In the genomic region with DNA sequence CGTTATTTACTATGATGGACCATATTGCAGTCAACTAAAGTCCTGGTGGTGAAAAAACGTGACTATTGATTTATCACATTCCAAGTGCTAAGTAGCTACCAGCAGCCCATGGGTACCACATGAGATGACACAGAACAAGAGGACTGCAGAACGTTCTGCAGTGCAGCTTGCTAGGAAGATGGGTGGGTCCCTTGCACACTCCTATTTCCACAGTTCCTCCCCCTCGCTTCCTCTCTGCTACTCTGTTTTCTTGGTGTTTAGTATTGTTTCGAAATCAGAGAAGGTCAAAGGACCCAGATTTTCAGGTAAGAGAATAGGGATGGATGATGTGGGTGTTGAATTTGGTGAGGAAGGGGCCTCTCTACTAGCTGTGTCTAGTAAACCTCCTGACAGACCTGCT, we compare ENCODE assay signal across 11 mouse cellular contexts. TPM values are rescaled to one million over a fixed set of nuclear protein-coding genes. Genes with fewer than 3 reads are reported as not detected.
DNase-seq lines count a peak whose midpoint lies in the region; ATAC-seq and TF ChIP-seq lines count a peak whose summit lies in the region.
"Had no signal": no experiment of that assay in that cellular context is flagged by ENCODE, and none has a peak within 500 bp of the region (broad histone marks: within the 10 kb centered on the region; RNA-seq: fewer than 3 reads in every experiment).

A gene (plus strand): TSS at position 231 of the 400 bp plus-strand sequence.

- no peak for TF ChIP-seq POLR2A in small intestine, adult 2 months (IDR thresholded peaks at IDR 0.05; ENCODE audit: low read depth, low read length)

- 0 out of 2 replicates have a peak, but pooled peaks have one; percentile 43 for ATAC-seq in lung, embryonic 16.5 days (ENCODE audit: low read depth)
- ATAC-seq in embryonic facial prominence, embryonic 15.5 days (ENCODE audit: insufficient number of reproducible peaks, low FRiP score, low TSS enrichment, low read depth) = no peak
- no peak for ATAC-seq in intestine, embryonic 15.5 days
- ATAC-seq in forebrain, embryonic 16.5 days = no peak
- ATAC-seq: Patski had no signal

- H3K9me3 ChIP-seq in lung, embryonic 16.5 days (ENCODE audit: control insufficient read depth, low read length) = no peaks in the 10 kb centered on the region
- H3K9me3 ChIP-seq in embryonic facial prominence, embryonic 15.5 days (replicated peaks) = no peaks in the 10 kb centered on the region
- H3K9me3 ChIP-seq in intestine, embryonic 15.5 days = no peaks in the 10 kb centered on the region
- no peaks in the 10 kb centered on the region for H3K9me3 ChIP-seq in forebrain, embryonic 16.5 days (ENCODE audit: control insufficient read depth, low read length)

- 54% methylated on average over 5 of the region's 5 CpGs for WGBS in lung, embryonic 16.5 days
- WGBS in embryonic facial prominence, embryonic 15.5 days = 74% methylated on average over 5 of the region's 5 CpGs
- WGBS in intestine, embryonic 15.5 days = 59% methylated on average over 5 of the region's 5 CpGs
- WGBS in small intestine, adult 2 months = 52% methylated on average over 5 of the region's 5 CpGs
- 77% methylated on average over 5 of the region's 5 CpGs for WGBS in forebrain, embryonic 16.5 days

- H3K27me3 ChIP-seq in lung, embryonic 16.5 days (ENCODE audit: control insufficient read depth, insufficient read depth, low read depth, low read length) = no peaks in the 10 kb centered on the region
- H3K27me3 ChIP-seq in embryonic facial prominence, embryonic 15.5 days = no peaks in the 10 kb centered on the region
- H3K27me3 ChIP-seq in intestine, embryonic 15.5 days (replicated peaks) = no peaks in the 10 kb centered on the region
- H3K27me3 ChIP-seq in small intestine, adult 2 months (ENCODE audit: control insufficient read depth, insufficient read depth, low read length) = no peaks in the 10 kb centered on the region
- H3K27me3 ChIP-seq in forebrain, embryonic 16.5 days (replicated peaks; ENCODE audit: control insufficient read depth, insufficient read depth, low read length) = no peaks in the 10 kb centered on the region
- H3K27me3 ChIP-seq: Patski had no signal

- DNase-seq in lung, postnatal 25 days (ENCODE audit: low spot score) = no peak
- DNase-seq in left cerebral cortex, adult 18-20 months (ENCODE audit: low spot score in 2 of 2) = no peak
- no peak for DNase-seq in left cerebral cortex, adult 11 months (ENCODE audit: low spot score)
- DNase-seq: embryo, embryonic 11 days had no signal

- peak within 1 kb of the TSS; percentile 32 for H3K4me3 ChIP-seq in lung, embryonic 16.5 days (ENCODE audit: low read length)
- H3K4me3 ChIP-seq in embryonic facial prominence, embryonic 15.5 days (replicated peaks) = no peak within 1 kb of the TSS
- H3K4me3 ChIP-seq in intestine, embryonic 15.5 days (replicated peaks) = no peak within 1 kb of the TSS
- peak within 1 kb of the TSS; percentile 28 for H3K4me3 ChIP-seq in small intestine, adult 2 months (ENCODE audit: low read depth, low read length)
- H3K4me3 ChIP-seq in forebrain, embryonic 16.5 days (replicated peaks; ENCODE audit: low read length) = no peak within 1 kb of the TSS

- no peaks in the 10 kb centered on the region for H3K36me3 ChIP-seq in lung, embryonic 16.5 days (ENCODE audit: control insufficient read depth, insufficient read depth, low read length)
- no peaks in the 10 kb centered on the region for H3K36me3 ChIP-seq in embryonic facial prominence, embryonic 15.5 days
- H3K36me3 ChIP-seq in intestine, embryonic 15.5 days = no peaks in the 10 kb centered on the region
- H3K36me3 ChIP-seq in small intestine, adult 2 months (ENCODE audit: control insufficient read depth, insufficient read depth, low read length) = no peaks in the 10 kb centered on the region
- no peaks in the 10 kb centered on the region for H3K36me3 ChIP-seq in forebrain, embryonic 16.5 days (ENCODE audit: control insufficient read depth, insufficient read depth)

- H3K27ac ChIP-seq in lung, embryonic 16.5 days (ENCODE audit: low read length) = peak within 1 kb of the TSS; percentile 73
- H3K27ac ChIP-seq in embryonic facial prominence, embryonic 15.5 days (replicated peaks) = no peak within 1 kb of the TSS
- no peak within 1 kb of the TSS for H3K27ac ChIP-seq in intestine, embryonic 15.5 days
- peak within 1 kb of the TSS; percentile 75 for H3K27ac ChIP-seq in small intestine, adult 2 months (ENCODE audit: insufficient read depth, low read depth, low read length)
- H3K27ac ChIP-seq in forebrain, embryonic 16.5 days (ENCODE audit: low read length) = no peak within 1 kb of the TSS
- H3K27ac ChIP-seq: macrophage had no signal

- no peaks in the 10 kb centered on the region for H3K4me1 ChIP-seq in lung, embryonic 16.5 days (replicated peaks; ENCODE audit: control insufficient read depth, insufficient read depth, low read length)
- H3K4me1 ChIP-seq in embryonic facial prominence, embryonic 15.5 days = no peaks in the 10 kb centered on the region
- no peaks in the 10 kb centered on the region for H3K4me1 ChIP-seq in intestine, embryonic 15.5 days (replicated peaks)
- H3K4me1 ChIP-seq in small intestine, adult 2 months (ENCODE audit: control insufficient read depth, insufficient read depth, insufficient read length, low read length) = no peaks in the 10 kb centered on the region
- no peaks in the 10 kb centered on the region for H3K4me1 ChIP-seq in forebrain, embryonic 16.5 days (replicated peaks; ENCODE audit: control insufficient read depth, insufficient read depth, low read length)

- H3K4me2 ChIP-seq in lung, embryonic 16.5 days (ENCODE audit: low read depth, low read length) = peak within 1 kb of the TSS; percentile 41
- H3K4me2 ChIP-seq in embryonic facial prominence, embryonic 15.5 days (replicated peaks) = no peak within 1 kb of the TSS
- no peak within 1 kb of the TSS; the same call in 1 of the 2 replicates for H3K4me2 ChIP-seq in intestine, embryonic 15.5 days (replicated peaks)
- no peak within 1 kb of the TSS for H3K4me2 ChIP-seq in forebrain, embryonic 16.5 days (ENCODE audit: low read length)

- no peak for TF ChIP-seq CTCF in small intestine, adult 2 months (IDR thresholded peaks at IDR 0.05; ENCODE audit: extremely low read depth, insufficient read length, insufficient replicate concordance, low read depth, low read length)

- H3K9ac ChIP-seq in lung, embryonic 16.5 days (ENCODE audit: low read length) = peak within 1 kb of the TSS; percentile 31
- no peak within 1 kb of the TSS for H3K9ac ChIP-seq in embryonic facial prominence, embryonic 15.5 days
- no peak within 1 kb of the TSS for H3K9ac ChIP-seq in intestine, embryonic 15.5 days
- no peak within 1 kb of the TSS for H3K9ac ChIP-seq in forebrain, embryonic 16.5 days (replicated peaks; ENCODE audit: low read depth, low read length)

RNA-seq across cellular contexts. Expression of the gene that starts here (rescaled TPM):
- 53.8 and 58.5 TPM in 2 replicates for polyA plus RNA-seq in lung, embryonic 16.5 days (2015; fragmentation: Nextera tagmentation; extraction: Ambion mirVana)
- polyA plus RNA-seq in embryonic facial prominence, embryonic 15.5 days (2015; fragmentation: Nextera tagmentation; extraction: Ambion mirVana) = 12.9 and 13.4 TPM in 2 replicates
- 20.7 and 22.8 TPM in 2 replicates for polyA plus RNA-seq in intestine, embryonic 15.5 days (2015; fragmentation: Nextera tagmentation; extraction: Ambion mirVana)
- polyA plus RNA-seq in small intestine, adult 2 months (2012; rRNA removed) = 4.3 and 9.3 TPM in 2 replicates
- total RNA-seq in left cerebral cortex, adult 18-20 months (2021) = under 1 TPM; 0.28 to 0.75 TPM
- 1.2 and 1.8 TPM in 2 replicates for polyA plus RNA-seq in forebrain, embryonic 16.5 days (2015; fragmentation: Nextera tagmentation; extraction: Ambion mirVana)

Comparison
In these comparisons a context has a peak if more than half of its experiments do, and no peak if none do; other contexts are left out.
1. H3K27ac ChIP-seq: peak in lung, embryonic 16.5 days (single experiment) and small intestine, adult 2 months (single experiment); none in embryonic facial prominence, embryonic 15.5 days (single experiment), intestine, embryonic 15.5 days (single experiment) and forebrain, embryonic 16.5 days (single experiment).
2. H3K4me3 ChIP-seq: peak in lung, embryonic 16.5 days (single experiment) and small intestine, adult 2 months (single experiment); none in embryonic facial prominence, embryonic 15.5 days (single experiment), intestine, embryonic 15.5 days (single experiment) and forebrain, embryonic 16.5 days (single experiment).